ENCODE assay signal across 11 mouse cellular contexts in the genomic region with DNA sequence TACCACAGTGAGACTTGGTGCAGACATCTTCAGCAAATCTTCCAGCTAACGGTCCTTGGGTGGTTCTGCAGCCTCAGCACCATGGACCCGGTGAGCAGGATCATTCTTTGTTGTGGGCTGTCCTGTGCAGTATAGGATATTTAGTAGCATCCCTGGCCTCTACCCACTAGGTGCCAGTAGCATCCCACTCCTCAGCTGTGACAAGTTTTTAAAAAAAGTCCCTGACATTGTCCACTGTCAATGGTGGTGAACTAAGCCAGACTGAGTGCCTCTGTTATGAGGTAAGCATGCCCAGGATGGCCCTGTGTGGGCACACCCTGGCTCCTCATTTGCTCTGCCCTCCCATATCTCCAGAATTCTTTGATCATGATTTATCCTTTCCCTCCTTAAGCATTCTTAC. TPM values are rescaled to one million over a fixed set of nuclear protein-coding genes. Genes with fewer than 3 reads are reported as not detected.
DNase-seq lines count a peak whose midpoint lies in the region; ATAC-seq and TF ChIP-seq lines count a peak whose summit lies in the region.
"Had no signal": no experiment of that assay in that cellular context is flagged by ENCODE, and none has a peak within 500 bp of the region (broad histone marks: within the 10 kb centered on the region; RNA-seq: fewer than 3 reads in every experiment).

No protein-coding gene starts in this region.

- 59% methylated on average over 2 of the region's 2 CpGs for WGBS in embryonic facial prominence, embryonic 14.5 days
- 52% methylated on average over 2 of the region's 2 CpGs for WGBS in neural tube, embryonic 15.5 days
- 83% methylated on average over 2 of the region's 2 CpGs for WGBS in thymus, adult 2 months

- H3K4me1 ChIP-seq in embryonic facial prominence, embryonic 14.5 days (ENCODE audit: control insufficient read depth, insufficient read depth, low read length), result peaks cover 10% of the 10 kb centered on the region; the same call in 1 of the 2 replicates
- peaks cover 26% of the 10 kb centered on the region for H3K4me1 ChIP-seq in neural tube, embryonic 15.5 days
- H3K4me1 ChIP-seq in thymus, adult 2 months (replicated peaks; ENCODE audit: control insufficient read depth, insufficient read depth, low read length), result peaks cover 33% of the 10 kb centered on the region

- H3K27me3 ChIP-seq in embryonic facial prominence, embryonic 14.5 days (replicated peaks; ENCODE audit: control insufficient read depth, insufficient read depth, low read length), result no peaks in the 10 kb centered on the region
- no peaks in the 10 kb centered on the region for H3K27me3 ChIP-seq in neural tube, embryonic 15.5 days (replicated peaks)
- no peaks in the 10 kb centered on the region for H3K27me3 ChIP-seq in thymus, adult 2 months (ENCODE audit: control insufficient read depth, insufficient read depth, low read length)
- H3K27me3 ChIP-seq: limb, embryonic 15.5 days had no signal

- DNase-seq in cerebellum, postnatal 14 days, result peak; percentile 20 to 42
- no peak for DNase-seq in cerebellum, adult 8-10 months
- peak; percentile 26 for DNase-seq in left cerebral cortex, postnatal 4 days
- DNase-seq in left cerebral cortex, postnatal 25 days (ENCODE audit: low spot score in 2 of 2), result no peak
- DNase-seq in embryonic facial prominence, embryonic 14.5 days (ENCODE audit: low spot score), result no peak
- DNase-seq in frontal cortex, postnatal 14 days (ENCODE audit: low spot score in 2 of 2), result no peak
- no peak for DNase-seq in thymus, adult 2 months
- DNase-seq: heart, adult 2 months; lung, postnatal 36 days had no signal

- no peaks in the 10 kb centered on the region for H3K9me3 ChIP-seq in embryonic facial prominence, embryonic 14.5 days (ENCODE audit: control insufficient read depth, low read length)
- H3K9me3 ChIP-seq in neural tube, embryonic 15.5 days (replicated peaks), result no peaks in the 10 kb centered on the region
- H3K9me3 ChIP-seq: limb, embryonic 15.5 days had no signal

- no peak overlapping the region for H3K9ac ChIP-seq in embryonic facial prominence, embryonic 14.5 days (ENCODE audit: low read depth, low read length)
- no peak overlapping the region for H3K9ac ChIP-seq in neural tube, embryonic 15.5 days (replicated peaks)
- H3K9ac ChIP-seq: limb, embryonic 15.5 days had no signal

- H3K36me3 ChIP-seq in embryonic facial prominence, embryonic 14.5 days (ENCODE audit: control insufficient read depth, insufficient read depth, low read length), result no peaks in the 10 kb centered on the region
- no peaks in the 10 kb centered on the region for H3K36me3 ChIP-seq in neural tube, embryonic 15.5 days
- H3K36me3 ChIP-seq in thymus, adult 2 months (ENCODE audit: control insufficient read depth, insufficient read depth, low read length), result no peaks in the 10 kb centered on the region
- H3K36me3 ChIP-seq: limb, embryonic 15.5 days had no signal

- no peak overlapping the region for H3K27ac ChIP-seq in embryonic facial prominence, embryonic 14.5 days (replicated peaks; ENCODE audit: low read depth, low read length)
- H3K27ac ChIP-seq in neural tube, embryonic 15.5 days (replicated peaks), result no peak overlapping the region
- no peak overlapping the region for H3K27ac ChIP-seq in thymus, adult 2 months (ENCODE audit: control insufficient read depth, insufficient read depth, low read length)
- H3K27ac ChIP-seq: heart, adult 2 months; limb, embryonic 15.5 days had no signal

- no peak overlapping the region for H3K4me2 ChIP-seq in embryonic facial prominence, embryonic 14.5 days (ENCODE audit: low read depth, low read length)
- H3K4me2 ChIP-seq in neural tube, embryonic 15.5 days, result no peak overlapping the region
- H3K4me2 ChIP-seq: limb, embryonic 15.5 days had no signal

- H3K4me3 ChIP-seq in embryonic facial prominence, embryonic 14.5 days (ENCODE audit: low read depth, low read length), result no peak overlapping the region
- H3K4me3 ChIP-seq in neural tube, embryonic 15.5 days (replicated peaks), result no peak overlapping the region
- H3K4me3 ChIP-seq in thymus, adult 2 months (ENCODE audit: control insufficient read depth, insufficient read depth, low read length), result no peak overlapping the region
- H3K4me3 ChIP-seq: heart, adult 2 months; limb, embryonic 15.5 days had no signal

- ATAC-seq in embryonic facial prominence, embryonic 14.5 days (ENCODE audit: low read depth), result 0 out of 2 replicates have a peak, but pooled peaks have one; percentile 17
- ATAC-seq in neural tube, embryonic 15.5 days (ENCODE audit: low FRiP score), result peak; percentile 73; the same call in 1 of the 2 replicates

- intact Hi-C loops in left cerebral cortex, postnatal 4 days (cut with DNase I), result loop anchor here (5.0 to 10.0 kb wide), 2 partner anchors 364 to 591 kb away; no protein-coding TSS in a partner anchor
- intact Hi-C loops in left cerebral cortex, postnatal 25 days (cut with DNase I), result no loop called here

- TF ChIP-seq CTCF in thymus, adult 2 months (IDR thresholded peaks at IDR 0.05; ENCODE audit: borderline replicate concordance, control insufficient read depth, extremely low read depth, insufficient read depth, low read length, poor library complexity), result no peak

- TF ChIP-seq POLR2A in thymus, adult 2 months (IDR thresholded peaks at IDR 0.05; ENCODE audit: control insufficient read depth, extremely low read depth, insufficient read depth, low read length, poor library complexity), result no peak

RNA-seq across cellular contexts. Expression of a gene that starts 9.0 kb away (rescaled TPM):
- total RNA-seq in left cerebral cortex, postnatal 4 days (2021), result 1 to 10 TPM; 1.1 to 1.5 TPM
- not detected for total RNA-seq in left cerebral cortex, postnatal 25 days (2021)
- polyA plus RNA-seq in embryonic facial prominence, embryonic 14.5 days (2014; fragmentation: Nextera tagmentation; extraction: Ambion mirVana), result 4.1 and 6.6 TPM in 2 replicates
- 0.88 and 9.5 TPM in 2 replicates for polyA plus RNA-seq in neural tube, embryonic 15.5 days (2015; fragmentation: Nextera tagmentation; extraction: Ambion mirVana)
- 17.9 and 20.8 TPM in 2 replicates for polyA plus RNA-seq in thymus, adult 2 months (2012; rRNA removed)

Comparison
In these comparisons a context has a peak if more than half of its experiments do, and no peak if none do; other contexts are left out.
1. DNase-seq: peak in cerebellum, postnatal 14 days (2 of 2) and left cerebral cortex, postnatal 4 days (single experiment); none in cerebellum, adult 8-10 months (single experiment), left cerebral cortex, postnatal 25 days (0 of 2), embryonic facial prominence, embryonic 14.5 days (single experiment), frontal cortex, postnatal 14 days (0 of 2) and thymus, adult 2 months (single experiment).